Mouse (Mus musculus): ENCODE measurements at regions not wholly inside any gene's neighbourhood (a gene's known extent, or its start where the extent isn't known, plus 50 kb on each side); places are given as distances from the start of the nearest gene placed in this dataset.

DNA sequence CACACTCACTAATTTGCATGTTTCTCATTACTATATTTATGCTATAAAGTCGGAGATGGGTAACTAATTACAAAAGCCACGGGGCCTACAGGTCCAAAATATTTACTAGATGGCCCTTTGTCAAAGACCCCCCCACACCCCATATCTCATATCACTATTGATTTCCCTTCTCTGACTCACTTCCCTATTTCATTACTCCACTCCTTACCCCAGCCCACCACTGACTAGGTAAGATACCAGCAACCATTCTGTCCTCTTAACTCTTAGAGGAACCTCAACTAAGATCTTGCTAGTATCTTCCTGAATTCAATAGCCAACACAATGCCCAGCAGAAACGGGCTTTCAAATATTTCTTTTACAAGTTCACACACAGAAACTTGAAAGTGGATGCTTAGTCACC is 187.1 kb upstream of the Cpeb2 start:
- DNase-seq (ENCODE audit: extremely low spot score in 1 of 2, low spot score in 1 of 2), result no peak

DNA sequence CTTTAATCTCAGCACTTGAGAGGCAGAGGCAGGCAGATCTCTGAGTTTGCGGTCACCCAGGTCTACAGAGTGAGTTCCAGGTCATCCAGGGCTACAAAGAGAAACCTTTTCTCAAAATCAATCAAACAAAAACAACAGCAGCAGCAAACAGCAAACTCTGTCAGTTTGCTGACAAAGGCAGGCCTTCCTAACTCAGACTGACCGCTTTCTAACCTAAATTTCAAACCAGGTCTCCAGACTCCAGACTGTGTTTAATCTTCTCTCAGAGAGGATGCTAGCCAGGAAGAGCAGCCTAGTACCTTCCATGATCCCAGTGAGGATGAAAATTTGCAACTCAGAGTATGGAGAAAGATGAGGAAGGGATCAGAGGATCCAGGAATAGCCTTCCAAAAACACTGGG is 185.7 kb upstream of the Cpeb2 start:
- DNase-seq (ENCODE audit: extremely low spot score in 1 of 2, low spot score in 1 of 2), result no peak

DNA sequence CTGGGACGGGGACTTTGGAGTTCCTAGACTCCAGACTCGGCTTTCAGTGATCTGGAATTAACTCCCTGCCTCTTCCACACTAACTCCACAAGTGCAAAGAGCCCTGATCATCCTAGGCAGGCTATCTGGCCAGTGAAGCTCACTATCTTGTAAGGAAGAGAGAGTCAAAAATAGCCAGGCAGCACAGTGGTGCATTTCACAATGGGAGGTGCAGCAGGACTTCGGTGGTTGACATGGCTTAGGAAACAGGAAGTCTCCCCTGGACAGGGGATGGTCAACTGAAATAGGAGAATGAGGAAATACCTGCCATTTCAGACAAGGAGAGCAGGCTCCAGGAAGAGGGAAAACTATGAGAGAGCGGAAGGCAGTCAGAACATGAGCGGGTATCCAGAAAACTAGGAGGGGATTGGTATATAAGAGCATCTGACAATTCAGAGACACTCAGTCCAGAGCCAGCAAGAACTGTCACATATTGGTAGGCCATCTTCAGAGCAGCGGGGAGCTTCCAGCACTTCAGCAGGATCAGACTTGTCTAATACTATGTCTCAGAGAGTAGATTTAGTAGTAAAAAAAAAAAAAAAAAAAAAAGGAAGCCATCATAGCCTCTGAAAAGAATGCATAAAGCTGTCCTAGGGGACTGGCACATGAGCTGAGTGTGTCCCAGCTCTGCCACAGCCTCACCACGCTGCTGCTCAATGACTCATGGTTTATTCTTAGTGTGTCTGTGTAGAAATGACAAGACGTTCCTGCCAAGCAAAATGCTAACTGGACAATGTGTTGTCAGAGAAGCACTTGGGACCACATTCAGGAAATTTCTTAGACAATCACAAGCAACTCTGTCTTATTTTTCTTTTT is 184.5 kb upstream of the Cpeb2 start:
- peak; percentile 16 to 62 for DNase-seq (ENCODE audit: extremely low spot score in 1 of 2, low spot score in 1 of 2)

DNA sequence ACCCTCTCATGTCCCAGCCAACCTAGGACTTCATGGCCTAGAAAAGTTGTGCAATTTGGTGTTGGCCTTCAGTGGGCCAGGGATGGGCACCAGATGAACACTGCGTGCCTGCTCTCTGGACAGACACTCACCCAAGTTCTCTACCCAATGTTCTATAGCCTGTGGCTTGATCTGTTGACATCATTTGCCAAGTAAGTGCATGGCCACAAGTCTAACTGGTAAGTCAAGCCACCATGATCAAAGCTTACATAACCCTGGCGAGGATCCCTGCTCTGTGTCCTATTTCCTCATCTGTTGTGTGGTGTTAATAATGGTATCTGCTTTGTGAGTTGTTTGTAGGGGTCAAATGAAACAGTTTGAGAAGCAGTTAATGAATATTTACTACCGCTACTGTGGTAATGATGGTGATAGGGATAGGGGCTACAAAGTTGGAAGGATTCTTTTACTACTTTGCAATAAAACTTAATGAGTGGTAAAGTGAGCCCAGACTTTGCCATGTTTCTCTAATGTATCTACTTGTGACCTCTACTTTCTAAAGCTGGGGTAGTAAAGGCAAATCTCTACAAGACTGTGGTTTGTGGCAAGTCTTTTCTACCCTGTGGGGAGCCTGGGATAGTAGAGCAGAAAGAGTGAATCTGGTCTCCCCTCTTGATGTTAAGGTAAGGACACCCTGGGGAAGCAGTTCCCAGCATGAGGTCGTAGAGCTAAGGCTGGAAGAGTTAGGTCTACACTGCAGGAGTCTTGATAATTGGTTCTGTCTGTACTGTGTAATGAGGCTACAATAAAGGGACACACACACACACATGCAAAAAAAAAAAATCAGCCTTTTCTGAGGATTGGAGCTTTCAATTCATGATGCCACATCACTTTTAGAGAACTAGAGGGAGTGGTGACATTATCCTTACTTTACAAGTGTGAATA is 183.3 kb upstream of the Cpeb2 start:
- DNase-seq (ENCODE audit: extremely low spot score in 1 of 2, low spot score in 1 of 2), result no peak

DNA sequence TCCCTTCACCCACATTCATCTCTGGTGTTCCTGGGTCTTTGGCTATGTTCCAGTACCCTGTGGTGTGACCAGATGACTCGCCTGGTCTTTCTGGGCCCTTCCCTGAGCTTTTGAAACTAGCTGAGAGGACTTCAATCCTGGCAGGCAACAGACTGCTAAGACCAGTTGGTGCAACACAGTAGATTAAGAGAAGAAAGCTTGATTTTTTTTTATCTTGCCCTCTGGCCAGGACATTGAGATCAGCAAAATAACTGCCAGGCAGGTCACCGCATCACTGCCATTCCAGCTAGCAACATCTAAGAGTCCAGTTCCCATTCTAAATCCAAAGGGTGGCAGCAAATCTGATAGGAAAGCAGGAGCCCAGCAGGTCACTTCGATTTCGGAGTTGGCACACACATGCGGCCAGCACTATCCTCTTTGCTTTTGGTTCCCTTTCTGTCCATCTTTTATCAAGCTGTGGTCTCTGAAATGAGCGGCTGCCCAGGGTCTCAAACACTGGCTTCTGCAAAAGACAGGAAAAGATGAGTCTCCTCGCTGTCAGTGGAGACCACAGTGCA is 181.9 kb upstream of the Cpeb2 start:
- DNase-seq (ENCODE audit: extremely low spot score in 1 of 2, low spot score in 1 of 2), result no peak

DNA sequence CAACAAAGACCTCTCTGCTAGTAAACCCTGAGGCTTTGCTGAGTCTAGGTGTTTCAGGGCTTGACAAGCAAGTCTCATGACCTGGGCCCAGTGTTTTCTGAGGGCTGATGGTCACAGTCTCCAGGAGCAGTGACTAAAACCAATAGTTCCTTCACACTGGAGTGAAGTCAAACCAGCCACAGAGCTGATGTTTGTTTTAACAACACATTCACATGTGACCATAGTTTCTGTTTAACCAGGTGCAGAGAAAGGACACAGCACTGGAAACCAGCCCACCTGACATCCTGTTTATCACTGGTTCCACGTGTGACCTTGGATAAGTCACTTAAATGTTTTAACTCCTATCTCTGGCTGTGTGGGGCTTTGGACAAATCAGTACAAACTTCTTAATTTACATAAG is 180.3 kb upstream of the Cpeb2 start:
- DNase-seq (ENCODE audit: extremely low spot score in 1 of 2, low spot score in 1 of 2), result no peak

DNA sequence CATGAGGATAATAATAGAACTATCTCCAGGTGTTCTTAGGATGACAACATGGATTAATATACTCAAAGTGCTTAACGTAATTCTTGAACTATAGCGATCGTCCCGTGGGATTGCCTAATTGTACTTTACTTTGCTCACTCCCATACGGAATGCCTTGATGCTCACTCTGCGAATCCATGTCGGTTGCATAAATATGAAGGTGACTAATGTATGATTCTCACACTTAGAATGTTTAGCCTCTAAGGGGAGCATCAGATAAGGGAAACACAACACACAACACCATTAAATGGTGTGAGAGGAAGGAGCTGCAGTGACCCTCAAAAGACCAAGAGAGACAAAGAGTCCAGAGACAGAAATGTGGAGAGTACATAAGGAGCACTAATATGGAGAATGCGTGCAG is 178.4 kb upstream of the Cpeb2 start:
- no peak for DNase-seq (ENCODE audit: extremely low spot score in 1 of 2, low spot score in 1 of 2)

DNA sequence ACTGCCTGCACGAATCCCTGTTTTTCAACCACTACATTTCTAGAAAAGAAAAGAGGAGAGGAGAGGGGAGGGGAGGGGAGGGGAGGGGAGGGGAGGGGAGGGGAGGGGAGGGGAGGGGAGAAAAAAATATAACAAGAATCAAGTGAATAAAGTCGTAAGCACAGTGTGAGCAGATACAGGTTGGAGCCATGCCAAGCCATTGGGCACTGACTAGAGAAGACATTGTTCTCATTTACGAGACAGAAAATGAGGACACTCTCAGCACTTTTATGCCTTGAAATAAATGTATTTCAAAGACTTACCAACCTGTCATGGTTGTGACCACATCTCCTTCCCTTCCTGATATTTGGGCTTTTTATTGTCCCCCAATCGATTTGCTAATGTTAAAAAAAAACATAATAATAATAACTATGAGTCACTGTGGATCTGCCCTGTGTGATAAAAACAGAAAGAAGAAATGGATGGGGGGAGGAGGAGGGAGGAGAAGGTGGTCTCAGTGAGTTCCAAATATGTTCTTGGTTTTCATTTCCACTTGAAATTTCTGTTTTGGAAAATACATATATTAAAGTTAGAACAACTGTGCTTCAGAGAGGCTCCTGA is 177.8 kb upstream of the Cpeb2 start:
- no peak for DNase-seq (ENCODE audit: extremely low spot score in 1 of 2, low spot score in 1 of 2)

DNA sequence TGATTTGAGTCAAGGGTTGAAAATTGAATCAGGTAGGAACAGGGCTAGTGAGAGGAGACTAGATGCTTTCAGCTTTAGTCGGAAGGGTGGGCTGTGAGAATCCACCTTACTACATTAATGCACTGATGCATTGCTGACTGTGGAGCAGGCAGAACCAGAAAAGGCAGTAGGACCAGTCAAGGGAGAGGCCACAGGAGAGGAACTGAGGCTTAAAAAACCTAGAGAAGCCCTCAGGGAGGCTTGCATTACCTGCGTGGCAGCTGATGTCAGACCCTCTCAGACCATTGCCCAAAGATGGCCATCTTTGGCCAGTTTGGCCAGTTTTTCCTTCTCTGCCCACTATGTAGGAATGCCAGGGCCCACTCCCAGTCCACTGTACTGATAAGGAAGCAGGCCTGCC is 176.5 kb upstream of the Cpeb2 start:
- no peak for DNase-seq (ENCODE audit: extremely low spot score in 1 of 2, low spot score in 1 of 2)

DNA sequence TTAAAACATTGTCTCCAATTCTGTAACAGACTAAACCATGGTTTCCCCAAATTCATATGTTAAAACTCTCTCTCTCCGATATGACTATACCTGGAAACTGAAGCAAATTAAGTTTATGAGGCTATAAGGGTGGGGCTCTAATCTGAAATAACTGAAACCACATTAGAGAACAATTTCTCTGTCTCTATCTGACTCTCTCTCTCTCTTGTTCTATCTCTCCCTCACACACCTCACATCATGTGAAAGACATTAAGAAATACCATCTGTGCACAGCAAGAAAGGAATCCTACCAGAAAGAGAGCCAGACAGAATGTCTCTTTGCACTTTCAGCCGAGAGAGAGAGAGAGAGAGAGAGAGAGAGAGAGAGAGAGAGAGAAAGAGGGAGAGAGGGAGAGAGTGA is 171.7 kb upstream of the Cpeb2 start:
- no peak for DNase-seq (ENCODE audit: extremely low spot score in 1 of 2, low spot score in 1 of 2)

DNA sequence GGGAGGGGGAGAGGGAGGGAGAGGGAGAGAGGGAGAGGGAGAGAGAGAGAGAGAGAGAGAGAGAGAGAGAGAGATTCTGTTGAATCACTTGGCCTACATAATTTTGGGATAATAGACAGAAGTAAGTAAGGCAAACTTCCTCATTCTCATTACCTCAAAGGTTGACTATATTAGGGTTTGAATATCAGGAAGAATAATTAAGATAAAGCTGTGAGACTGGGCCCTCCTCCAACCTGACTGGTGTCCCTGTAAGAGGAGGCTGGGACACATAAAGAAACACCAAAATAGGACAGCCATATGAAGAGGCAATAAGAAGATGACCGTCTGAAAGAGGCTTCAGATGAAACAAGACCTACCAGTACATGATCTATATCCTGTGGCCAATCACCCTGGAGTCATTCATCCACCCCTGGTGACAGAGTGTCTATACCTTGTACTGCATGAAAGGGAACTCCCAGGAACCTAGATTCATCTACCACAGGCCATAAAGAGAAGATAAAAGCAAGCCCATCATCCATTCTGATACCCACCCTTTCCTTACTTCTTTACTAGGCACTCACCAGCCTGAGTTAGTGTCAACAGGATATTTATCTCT is 171.1 kb upstream of the Cpeb2 start:
- no peak for DNase-seq (ENCODE audit: extremely low spot score in 1 of 2, low spot score in 1 of 2)

DNA sequence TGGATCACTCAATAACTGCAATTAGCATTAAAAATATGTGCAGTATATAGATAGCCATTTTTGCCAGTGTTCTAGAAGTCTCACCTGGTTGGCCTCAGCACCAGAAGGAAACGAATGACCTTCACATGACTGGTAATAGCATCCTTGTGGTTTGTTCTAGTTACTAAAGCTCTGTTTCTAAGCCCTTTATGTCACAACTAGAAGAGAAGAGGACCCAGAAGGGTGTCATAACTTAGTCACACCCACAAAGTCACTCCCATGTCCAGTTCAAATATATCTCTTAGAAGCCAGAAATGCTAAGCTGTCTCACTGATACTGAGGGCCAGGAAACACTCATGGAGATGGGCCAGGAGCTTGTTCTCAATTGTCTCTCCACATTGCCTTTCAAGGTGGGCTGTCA is 170.5 kb upstream of the Cpeb2 start:
- no peak for DNase-seq (ENCODE audit: extremely low spot score in 1 of 2, low spot score in 1 of 2)

DNA sequence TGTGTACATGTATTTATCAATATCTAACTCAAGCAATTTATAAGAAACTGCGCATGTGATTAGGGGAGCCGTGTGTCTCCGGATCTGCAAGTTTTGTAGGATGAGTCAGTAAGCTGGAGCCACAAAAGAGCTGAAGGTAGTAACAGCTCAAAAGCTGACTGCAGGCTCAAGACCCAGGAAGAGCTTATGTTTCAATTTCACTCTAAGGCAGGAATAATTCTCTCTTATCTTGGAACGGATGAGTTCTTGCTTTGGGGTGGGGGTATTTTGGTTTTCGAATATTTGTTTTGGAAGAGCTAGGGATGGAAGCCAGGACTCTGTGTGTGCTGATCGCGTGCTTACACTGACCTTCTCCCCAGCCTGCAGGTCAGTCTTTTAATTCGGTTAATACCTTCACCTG is 169.6 kb upstream of the Cpeb2 start:
- DNase-seq (ENCODE audit: extremely low spot score in 1 of 2, low spot score in 1 of 2), result no peak

DNA sequence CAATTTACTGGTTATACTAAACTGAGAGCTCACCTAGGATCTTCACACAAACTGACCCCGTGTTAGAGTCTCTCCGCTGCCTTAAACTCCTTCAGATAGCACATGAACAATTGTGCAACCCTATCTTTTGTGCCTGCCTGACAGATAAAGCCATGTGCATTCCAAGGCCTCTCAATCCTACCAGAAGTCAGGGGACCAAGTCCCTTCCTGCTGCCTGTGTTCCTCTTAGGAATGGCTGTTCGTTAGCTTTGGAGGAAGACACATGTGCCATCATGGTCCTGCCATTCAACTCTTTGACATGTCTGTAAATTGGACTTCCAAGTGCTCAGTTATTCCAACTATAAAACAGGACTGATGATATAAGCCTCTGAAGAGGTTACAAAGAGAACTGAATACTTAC is 161.4 kb upstream of the Cpeb2 start:
- no peak for DNase-seq (ENCODE audit: extremely low spot score in 1 of 2, low spot score in 1 of 2)

DNA sequence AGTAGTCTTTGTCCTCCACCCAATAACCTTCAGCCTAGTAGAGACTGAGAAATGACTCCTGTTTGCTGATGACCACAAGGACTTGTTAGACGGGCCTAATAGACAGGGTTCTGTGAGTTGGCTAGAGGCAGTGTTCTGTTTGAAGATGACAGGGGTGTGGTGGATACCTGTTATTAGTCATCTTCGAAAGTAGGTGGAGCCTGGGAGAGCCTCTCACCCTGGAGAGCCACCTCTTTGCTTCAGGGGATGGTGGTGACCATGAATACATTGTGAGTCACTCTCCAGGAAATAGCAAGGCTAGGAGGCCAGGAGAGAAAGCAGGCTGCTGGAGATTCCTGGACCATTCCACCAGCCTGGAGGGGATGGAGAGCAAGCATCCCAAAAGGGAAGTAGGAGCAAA is 160.6 kb upstream of the Cpeb2 start:
- no peak for DNase-seq (ENCODE audit: extremely low spot score in 1 of 2, low spot score in 1 of 2)

DNA sequence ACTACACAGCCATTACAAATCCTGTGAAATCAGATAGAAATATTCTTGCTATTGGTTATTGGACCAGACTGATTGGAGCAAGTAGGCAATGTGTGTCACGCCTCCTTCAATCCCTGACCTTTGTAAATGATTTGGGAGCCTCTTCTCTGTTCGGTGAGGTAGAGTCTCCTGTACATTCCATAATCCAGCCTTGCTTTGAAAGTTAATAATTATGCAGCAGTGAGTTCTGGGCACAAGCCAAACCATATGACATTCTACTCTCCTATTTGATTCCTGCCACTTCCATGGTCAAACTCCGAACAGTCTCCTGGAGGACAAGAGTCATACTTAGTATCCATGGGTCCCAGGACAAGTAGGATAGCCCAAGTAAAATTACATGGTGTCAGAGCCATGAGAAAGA is 158.4 kb upstream of the Cpeb2 start:
- DNase-seq (ENCODE audit: extremely low spot score in 1 of 2, low spot score in 1 of 2), result no peak

DNA sequence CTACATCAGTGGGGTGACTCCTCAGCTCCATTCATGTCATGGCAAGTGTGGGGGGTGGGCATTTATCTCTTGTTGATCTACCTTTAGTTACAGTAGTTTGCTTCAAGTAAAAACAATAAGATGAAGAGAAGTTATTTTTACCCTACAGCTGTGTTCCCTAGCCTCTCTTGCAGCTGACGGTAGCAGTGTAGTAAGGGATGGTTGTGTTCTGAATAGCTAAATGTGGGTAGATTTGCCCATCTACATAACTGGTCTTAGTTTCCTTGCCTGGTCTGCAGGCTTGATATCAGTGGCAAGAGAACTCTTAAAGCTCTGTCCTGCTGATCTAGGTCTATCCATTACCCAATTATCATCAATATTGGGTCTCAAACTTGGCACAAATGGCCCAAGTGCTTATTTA is 152.7 kb upstream of the Cpeb2 start:
- no peak for DNase-seq (ENCODE audit: extremely low spot score in 1 of 2, low spot score in 1 of 2)

DNA sequence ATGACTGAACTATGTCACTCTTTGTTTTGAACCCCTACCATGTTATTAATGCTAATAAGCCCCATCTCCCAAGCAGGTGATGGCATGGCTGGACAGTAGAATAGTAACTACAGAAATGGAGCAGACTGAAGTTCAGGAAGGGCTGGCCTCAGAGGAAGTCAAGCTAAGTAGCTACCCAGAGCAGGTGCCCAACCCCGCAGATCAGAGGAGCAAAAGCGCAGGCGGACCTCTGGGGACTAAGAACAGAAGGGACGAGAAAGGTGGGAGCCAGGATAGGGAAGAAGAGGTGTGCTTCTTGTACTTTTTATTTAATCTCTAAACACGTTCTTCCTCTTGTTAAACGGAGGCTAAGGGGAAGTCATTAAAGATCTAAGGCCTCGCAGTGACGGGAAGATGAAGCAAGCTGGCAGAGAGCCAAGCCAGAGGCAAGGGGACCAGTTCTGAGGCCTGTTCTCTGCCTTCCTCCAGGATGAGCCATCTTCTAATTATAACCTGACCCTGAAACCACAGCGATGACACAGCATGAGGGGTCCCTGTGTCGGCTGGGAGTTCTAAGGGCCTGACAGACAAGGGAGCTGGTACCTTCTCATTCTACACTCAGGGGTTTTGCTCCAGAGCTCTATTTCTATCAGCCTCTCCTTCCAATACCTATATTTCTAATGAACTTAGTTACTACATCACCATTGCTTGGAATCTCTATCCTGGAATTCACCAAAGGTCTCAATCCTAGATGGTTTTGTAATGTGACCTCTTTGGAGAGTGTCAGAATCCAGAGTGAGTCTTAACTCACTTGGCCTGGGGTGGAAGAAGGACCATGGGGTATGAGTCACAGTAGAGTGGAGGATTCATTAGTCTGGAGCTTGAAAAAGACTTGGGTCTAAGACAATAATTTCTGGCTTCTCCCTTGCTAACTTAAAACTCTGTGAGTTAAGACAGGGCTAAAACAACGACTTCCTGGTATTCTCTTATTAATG is 151.1 kb upstream of the Cpeb2 start:
- DNase-seq (ENCODE audit: extremely low spot score in 1 of 2, low spot score in 1 of 2), result no peak

DNA sequence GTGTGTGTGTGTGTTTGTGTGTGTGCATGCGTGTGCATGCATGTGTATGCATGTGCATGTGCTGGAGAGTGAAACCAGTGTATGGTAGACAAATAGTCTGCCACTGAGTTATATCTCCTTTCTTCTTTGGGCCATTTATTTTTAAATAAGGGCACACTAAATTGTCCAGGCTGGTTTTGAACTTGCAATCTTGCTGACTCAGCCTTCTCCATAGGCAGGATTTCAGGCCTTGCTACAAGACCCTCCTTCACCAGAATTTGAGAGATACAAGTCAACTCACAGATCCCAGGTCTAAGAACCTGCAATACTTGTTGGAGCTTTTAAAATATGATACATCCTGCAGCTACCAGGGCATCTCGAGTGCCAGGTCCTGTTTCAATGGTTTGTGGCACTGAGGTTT is 145.9 kb upstream of the Cpeb2 start:
- no peak for DNase-seq (ENCODE audit: extremely low spot score in 1 of 2, low spot score in 1 of 2)
